Mouse (Mus musculus): Measurements from ENCODE around the gene Fbxl17. TPM values are rescaled to one million over a fixed set of nuclear protein-coding genes. Genes with fewer than 3 reads are reported as not detected.

The Fbxl17 gene
- total RNA-seq, 2 experiments from 2014 or later: 53.7 to 55.0 TPM

GRCm38 (mm10) chr17:63110994-63111393 lies 388.8 kb downstream of the Fbxl17 start:
- no peak for DNase-seq (ENCODE audit: low spot score in 2 of 2)

GRCm38 (mm10) chr17:63110211-63110755 lies 389.5 kb downstream of the Fbxl17 start:
- no peak for DNase-seq (ENCODE audit: low spot score in 2 of 2)

- DNase-seq (ENCODE audit: low spot score in 2 of 2): no peak
Measured at GRCm38 (mm10) chr17:63108035-63108434, 391.8 kb downstream of the Fbxl17 start.

GRCm38 (mm10) chr17:63107515-63107914 lies 392.3 kb downstream of the Fbxl17 start:
- DNase-seq (ENCODE audit: low spot score in 2 of 2): no peak

GRCm38 (mm10) chr17:63095553-63095952 lies 404.3 kb downstream of the Fbxl17 start:
- no peak for DNase-seq (ENCODE audit: low spot score in 2 of 2)

- DNase-seq (ENCODE audit: low spot score in 2 of 2): no peak
Measured at GRCm38 (mm10) chr17:63095017-63095416, 404.8 kb downstream of the Fbxl17 start.

GRCm38 (mm10) chr17:63093184-63093583 lies 406.6 kb downstream of the Fbxl17 start:
- no peak for DNase-seq (ENCODE audit: low spot score in 2 of 2)

GRCm38 (mm10) chr17:63092774-63093173 lies 407.0 kb downstream of the Fbxl17 start:
- no peak for DNase-seq (ENCODE audit: low spot score in 2 of 2)

- DNase-seq (ENCODE audit: low spot score in 2 of 2): no peak
Measured at GRCm38 (mm10) chr17:63090112-63090511, 409.7 kb downstream of the Fbxl17 start.

GRCm38 (mm10) chr17:63087265-63087664 lies 412.6 kb downstream of the Fbxl17 start:
- no peak for DNase-seq (ENCODE audit: low spot score in 2 of 2)

GRCm38 (mm10) chr17:63086526-63086925 lies 413.3 kb downstream of the Fbxl17 start:
- no peak for DNase-seq (ENCODE audit: low spot score in 2 of 2)

- no peak for DNase-seq (ENCODE audit: low spot score in 2 of 2)
Measured at GRCm38 (mm10) chr17:63085227-63085626, 414.6 kb downstream of the Fbxl17 start.

- no peak for DNase-seq (ENCODE audit: low spot score in 2 of 2)
Measured at GRCm38 (mm10) chr17:63079087-63079486, 420.7 kb downstream of the Fbxl17 start.

GRCm38 (mm10) chr17:63077509-63077908 lies 422.3 kb downstream of the Fbxl17 start:
- DNase-seq (ENCODE audit: low spot score in 2 of 2): no peak

GRCm38 (mm10) chr17:63076661-63077060 lies 423.2 kb downstream of the Fbxl17 start:
- DNase-seq (ENCODE audit: low spot score in 2 of 2): no peak

- peak in 1 of 2 experiments; percentile 41 for DNase-seq (ENCODE audit: low spot score in 2 of 2)
Measured at GRCm38 (mm10) chr17:63076037-63076426, 423.8 kb downstream of the Fbxl17 start.

GRCm38 (mm10) chr17:63075091-63076036 lies 424.5 kb downstream of the Fbxl17 start:
- DNase-seq (ENCODE audit: low spot score in 2 of 2): no peak

- DNase-seq (ENCODE audit: low spot score in 2 of 2): no peak
Measured at GRCm38 (mm10) chr17:63073342-63073741, 426.5 kb downstream of the Fbxl17 start.

- DNase-seq (ENCODE audit: low spot score in 2 of 2): no peak
Measured at GRCm38 (mm10) chr17:63071134-63071923, 428.5 kb downstream of the Fbxl17 start.

- DNase-seq (ENCODE audit: low spot score in 2 of 2): no peak
Measured at GRCm38 (mm10) chr17:63070161-63070761, 429.6 kb downstream of the Fbxl17 start.

- DNase-seq (ENCODE audit: low spot score in 2 of 2): no peak
Measured at GRCm38 (mm10) chr17:63062785-63063184, 437.0 kb downstream of the Fbxl17 start.

Data from layer of hippocampus, adult 18-20 months (tissue).